Comparison of ENCODE assay signal across 8 mouse cellular contexts in the genomic region with DNA sequence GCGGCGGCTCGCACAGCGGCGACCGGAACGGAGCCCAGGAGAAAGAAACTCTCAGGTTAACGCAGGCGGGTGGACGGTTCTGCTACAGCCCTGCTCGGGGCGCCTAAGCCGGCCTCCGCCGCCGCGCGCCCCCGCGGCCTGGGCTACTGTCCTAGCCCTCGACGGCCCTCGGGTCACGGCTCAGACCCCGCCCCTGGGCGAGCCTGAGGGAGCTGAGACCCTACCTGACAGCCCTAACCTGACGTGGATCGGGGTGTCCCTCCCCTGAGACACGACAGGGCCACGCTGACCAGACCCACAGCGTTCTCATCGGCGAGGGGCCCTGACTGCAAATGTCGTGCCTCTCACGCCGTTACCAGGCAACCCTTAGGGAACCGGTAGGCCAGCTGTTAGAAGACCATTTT. TPM values are rescaled to one million over a fixed set of nuclear protein-coding genes. Genes with fewer than 3 reads are reported as not detected.
DNase-seq lines count a peak whose midpoint lies in the region; ATAC-seq lines count a peak whose summit lies in the region.

No protein-coding gene starts in this region.

- ATAC-seq in neural tube, embryonic 11.5 days (ENCODE audit: insufficient read depth, low FRiP score, low TSS enrichment), result peak; percentile 84
- peak; percentile 87 for ATAC-seq in hindbrain, embryonic 15.5 days (ENCODE audit: low FRiP score, low read depth)
- ATAC-seq in limb, embryonic 12.5 days (ENCODE audit: insufficient number of reproducible peaks, insufficient read depth, low FRiP score, low TSS enrichment, low read depth), result peak; percentile 87

- H3K27ac ChIP-seq in neural tube, embryonic 11.5 days (ENCODE audit: low read depth, low read length), result peak overlapping the region; percentile 97
- peak overlapping the region; percentile 100 for H3K27ac ChIP-seq in hindbrain, embryonic 15.5 days (replicated peaks)
- peak overlapping the region; percentile 98 for H3K27ac ChIP-seq in limb, embryonic 12.5 days
- peak overlapping the region; percentile 97 for H3K27ac ChIP-seq in midbrain, embryonic 10.5 days (replicated peaks)

- no peaks in the 10 kb centered on the region; the same call in 1 of the 2 replicates for H3K36me3 ChIP-seq in neural tube, embryonic 11.5 days (ENCODE audit: control insufficient read depth, insufficient read depth, low read length)
- H3K36me3 ChIP-seq in hindbrain, embryonic 15.5 days, result no peaks in the 10 kb centered on the region
- peaks cover 5% of the 10 kb centered on the region; the same call in 1 of the 2 replicates for H3K36me3 ChIP-seq in limb, embryonic 12.5 days
- H3K36me3 ChIP-seq in midbrain, embryonic 10.5 days, result peaks cover 17% of the 10 kb centered on the region

- no peaks in the 10 kb centered on the region for H3K9me3 ChIP-seq in neural tube, embryonic 11.5 days (ENCODE audit: control insufficient read depth, low read length)
- no peaks in the 10 kb centered on the region for H3K9me3 ChIP-seq in hindbrain, embryonic 15.5 days
- H3K9me3 ChIP-seq in limb, embryonic 12.5 days, result no peaks in the 10 kb centered on the region
- no peaks in the 10 kb centered on the region for H3K9me3 ChIP-seq in midbrain, embryonic 10.5 days (replicated peaks)

- H3K27me3 ChIP-seq in neural tube, embryonic 11.5 days (ENCODE audit: control insufficient read depth, insufficient read depth, low read length), result no peaks in the 10 kb centered on the region
- no peaks in the 10 kb centered on the region for H3K27me3 ChIP-seq in hindbrain, embryonic 15.5 days
- H3K27me3 ChIP-seq in limb, embryonic 12.5 days, result no peaks in the 10 kb centered on the region
- no peaks in the 10 kb centered on the region for H3K27me3 ChIP-seq in midbrain, embryonic 10.5 days (ENCODE audit: low read depth, poor library complexity, severe bottlenecking)

- peaks cover 3% of the 10 kb centered on the region; the same call in 1 of the 2 replicates for H3K4me1 ChIP-seq in neural tube, embryonic 11.5 days (ENCODE audit: control insufficient read depth, insufficient read depth, low read length)
- H3K4me1 ChIP-seq in hindbrain, embryonic 15.5 days (replicated peaks), result peaks cover 15% of the 10 kb centered on the region
- peaks cover 9% of the 10 kb centered on the region for H3K4me1 ChIP-seq in limb, embryonic 12.5 days (replicated peaks)
- peaks cover 17% of the 10 kb centered on the region for H3K4me1 ChIP-seq in midbrain, embryonic 10.5 days

- H3K9ac ChIP-seq in neural tube, embryonic 11.5 days (ENCODE audit: low read length), result peak overlapping the region; percentile 88
- peak overlapping the region; percentile 96 for H3K9ac ChIP-seq in hindbrain, embryonic 15.5 days
- peak overlapping the region; percentile 84 for H3K9ac ChIP-seq in limb, embryonic 12.5 days (replicated peaks)

- 0% methylated on average over 37 of the region's 37 CpGs for WGBS in neural tube, embryonic 11.5 days
- WGBS in hindbrain, embryonic 15.5 days, result under 1% methylated on average over 37 of the region's 37 CpGs
- under 1% methylated on average over 37 of the region's 37 CpGs for WGBS in limb, embryonic 12.5 days
- whole genome bisulfite sequencing in midbrain, embryonic 10.5 days, result 0% methylated on average over 37 of the region's 37 CpGs

- peak overlapping the region; percentile 59 for H3K4me2 ChIP-seq in neural tube, embryonic 11.5 days (ENCODE audit: low read depth)
- peak overlapping the region; percentile 68 for H3K4me2 ChIP-seq in hindbrain, embryonic 15.5 days
- peak overlapping the region; percentile 66 for H3K4me2 ChIP-seq in limb, embryonic 12.5 days

- peak; percentile 78 for DNase-seq in neural tube, embryonic 11.5 days (ENCODE audit: low spot score)
- no peak for DNase-seq in neural tube, embryonic 10.5 days (ENCODE audit: extremely low spot score, low spot score)
- DNase-seq in c-Kit-positive CD71-positive TER-119-negative erythroid progenitor cells, embryonic 14.5 days (ENCODE audit: low read depth), result peak; percentile 32
- DNase-seq in forelimb bud, embryonic 11.5 days (ENCODE audit: low read depth, low spot score), result peak; percentile 61
- peak; percentile 85 for DNase-seq in midbrain, embryonic 10.5 days (ENCODE audit: low spot score)
- peak; percentile 31 to 50 for DNase-seq in spleen, postnatal 36 days (ENCODE audit: low spot score in 2 of 2)

- H3K4me3 ChIP-seq in neural tube, embryonic 11.5 days (ENCODE audit: low read depth, low read length), result peak overlapping the region; percentile 86
- peak overlapping the region; percentile 91 for H3K4me3 ChIP-seq in hindbrain, embryonic 15.5 days
- H3K4me3 ChIP-seq in limb, embryonic 12.5 days (replicated peaks), result peak overlapping the region; percentile 87
- H3K4me3 ChIP-seq in midbrain, embryonic 10.5 days, result peak overlapping the region; percentile 72

RNA-seq across cellular contexts. Expression of a gene that starts 0.4 kb away (rescaled TPM):
- 46.5 and 47.9 TPM in 2 replicates for polyA plus RNA-seq in neural tube, embryonic 11.5 days (2014; fragmentation: Nextera tagmentation; extraction: Ambion mirVana)
- polyA plus RNA-seq in hindbrain, embryonic 15.5 days (2015; fragmentation: Nextera tagmentation; extraction: Ambion mirVana), result 41.5 and 42.5 TPM in 2 replicates
- polyA plus RNA-seq in limb, embryonic 12.5 days (2016; fragmentation: Nextera tagmentation; extraction: Ambion mirVana), result 23.9 and 28.4 TPM in 2 replicates
- polyA plus RNA-seq in midbrain, embryonic 10.5 days (2016; fragmentation: Nextera tagmentation; extraction: Ambion mirVana), result 52.1 and 52.3 TPM in 2 replicates
